Mouse (Mus musculus): ENCODE measurements around the gene Nemf.

GRCm38 (mm10) chr12:69370936-69371335 is 14.0 kb upstream of the Nemf start:
- TF ChIP-seq EP300 (IDR thresholded peaks at IDR 0.05; ENCODE audit: low read length) (no peak), RCOR1 (conservative IDR thresholded peaks at IDR 0.05; ENCODE audit: low read depth, low read length) (no peak), CTCF (conservative IDR thresholded peaks at IDR 0.05 in 1 of 2, IDR thresholded peaks at IDR 0.05 in 1 of 2; ENCODE audit: low read depth in 2 of 2, low read length in 2 of 2) (no peak), HCFC1 (IDR thresholded peaks at IDR 0.05; ENCODE audit: low read depth, low read length) (no peak), CHD2 (IDR thresholded peaks at IDR 0.05; ENCODE audit: low read length) (no peak)

Data from CH12.LX (cell line).